Mouse (Mus musculus) E14TG2a.4 (cell line): ENCODE data around the gene Eva1c.

ENCODE experiments used
- H3K27me3 ChIP-seq: 2 replicates; pipeline ENCODE4 v1.6.1; 2014; ENCODE audit warnings: low read length, control low read depth; ENCODE audit not compliant: insufficient read depth
- H3K36me3 ChIP-seq: 2 replicates; pipeline ENCODE4 v1.6.1; 2014; ENCODE audit warnings: low read length, control low read depth; ENCODE audit not compliant: insufficient read depth
- H3K4me1 ChIP-seq: replicated peaks from 2 replicates; pipeline ENCODE4 v1.6.1; 2014; ENCODE audit warnings: low read depth, low read length, control low read depth
- H3K4me3 ChIP-seq: replicated peaks from 2 replicates; pipeline ENCODE4 v1.5.1; 2014; ENCODE audit warnings: mild to moderate bottlenecking, low read length
- H3K9me3 ChIP-seq: 2 replicates; pipeline ENCODE4 v1.6.1; 2014; ENCODE audit warnings: low read length, control low read depth
- CTCF ChIP-seq: conservative IDR thresholded peaks from 2 replicates; pipeline ENCODE4 v1.5.1; 2014; ENCODE audit warnings: low read length
- NANOG ChIP-seq: IDR thresholded peaks from 2 replicates; pipeline ENCODE4 v1.6.1; 2014; ENCODE audit warnings: borderline replicate concordance, low read length, mixed read lengths
- POU5F1 ChIP-seq: IDR thresholded peaks from 2 replicates; pipeline ENCODE4 v1.6.1; 2014; ENCODE audit warnings: low read length, borderline replicate concordance

Eva1c gene

GRCm38 (mm10) chr16:90798446-90798845, 28.1 kb upstream of the Eva1c start:
- H3K9me3 ChIP-seq: no peaks in the 10 kb centered on the region
- TF ChIP-seq NANOG (no peak), POU5F1 (no peak)
- no peak overlapping the region for H3K4me3 ChIP-seq
- H3K36me3 ChIP-seq: peaks cover 99% of the 10 kb centered on the region
- peaks cover under 1% of the 10 kb centered on the region; the same call in 1 of the 2 replicates for H3K4me1 ChIP-seq
- no peaks in the 10 kb centered on the region for H3K27me3 ChIP-seq

DNA sequence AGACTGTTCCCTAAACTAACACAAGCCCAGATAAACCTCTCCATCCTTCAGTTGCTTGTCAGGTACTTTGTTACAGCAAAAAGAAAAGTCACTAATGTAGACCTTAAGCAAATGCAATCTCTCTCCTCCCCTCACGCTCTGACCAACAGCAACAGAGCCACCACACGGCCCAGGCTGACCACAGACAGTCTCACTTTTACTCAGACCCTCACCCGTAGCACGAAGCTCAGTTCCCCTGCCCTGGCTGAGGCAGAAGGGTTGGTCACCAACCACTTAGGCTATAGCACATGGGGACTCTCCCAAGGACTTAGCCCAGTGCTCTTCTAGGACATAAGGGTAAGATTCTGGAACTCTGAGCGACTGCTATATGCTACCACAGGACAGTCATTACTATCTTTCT, 27.7 kb upstream of the Eva1c start:
- peaks cover 99% of the 10 kb centered on the region for H3K36me3 ChIP-seq
- no peaks in the 10 kb centered on the region for H3K4me1 ChIP-seq
- no peak overlapping the region for H3K4me3 ChIP-seq
- TF ChIP-seq CTCF: no peak
- no peaks in the 10 kb centered on the region for H3K9me3 ChIP-seq
- no peaks in the 10 kb centered on the region for H3K27me3 ChIP-seq

- TF ChIP-seq POU5F1 (no peak), NANOG (no peak), CTCF (no peak)
- H3K27me3 ChIP-seq: no peaks in the 10 kb centered on the region
- no peaks in the 10 kb centered on the region for H3K9me3 ChIP-seq
- H3K4me1 ChIP-seq: no peaks in the 10 kb centered on the region
- H3K4me3 ChIP-seq: no peak overlapping the region
- peaks cover 99% of the 10 kb centered on the region for H3K36me3 ChIP-seq
Measured at GRCm38 (mm10) chr16:90799840-90800239, 26.7 kb upstream of the Eva1c start.

DNA sequence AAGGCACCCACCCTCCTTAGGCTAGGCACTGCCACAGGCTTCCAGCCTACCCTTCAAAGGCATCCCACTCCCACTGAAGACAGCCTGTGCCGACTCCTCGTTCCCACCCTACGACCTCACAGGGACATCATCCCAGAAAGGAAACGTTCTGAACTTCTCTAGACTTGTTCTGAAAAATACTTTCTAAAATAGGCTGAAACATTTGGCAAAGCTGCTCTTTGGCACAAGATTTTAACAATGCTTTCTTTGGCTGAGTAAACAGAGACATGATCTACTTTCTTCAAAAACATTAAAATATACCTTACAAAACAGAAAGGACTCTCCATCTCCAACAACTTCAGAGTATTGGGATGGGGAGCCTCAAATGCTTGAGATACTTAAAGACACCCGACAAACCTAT, 25.3 kb upstream of the Eva1c start:
- TF ChIP-seq POU5F1: no peak
- no peak for TF ChIP-seq NANOG
- TF ChIP-seq CTCF: no peak
- no peaks in the 10 kb centered on the region for H3K9me3 ChIP-seq
- H3K4me1 ChIP-seq: no peaks in the 10 kb centered on the region
- H3K4me3 ChIP-seq: no peak overlapping the region
- H3K36me3 ChIP-seq: peaks cover 99% of the 10 kb centered on the region
- H3K27me3 ChIP-seq: no peaks in the 10 kb centered on the region

DNA sequence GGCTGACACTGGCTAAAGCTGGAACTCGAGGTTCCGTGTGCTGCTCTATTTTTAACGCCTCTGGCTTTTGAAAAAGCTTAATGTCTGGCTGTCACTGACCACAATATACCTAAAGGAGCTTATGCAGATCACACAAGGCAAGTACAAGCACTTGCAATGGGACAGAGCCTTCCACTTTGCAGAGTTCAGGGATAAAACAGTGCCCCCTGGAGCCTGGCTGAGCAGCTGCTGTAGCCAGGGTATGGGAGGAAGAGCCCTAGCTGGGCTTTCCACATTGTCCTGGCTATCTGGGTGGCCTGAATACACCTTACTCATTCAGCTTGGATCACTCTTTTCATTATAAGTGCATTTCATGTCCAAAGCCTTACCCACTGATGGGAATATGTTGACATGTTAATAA, 24.6 kb upstream of the Eva1c start:
- Histone ChIP-seq H3K9me3 (no peaks in the 10 kb centered on the region), H3K4me1 (no peaks in the 10 kb centered on the region), H3K36me3 (peaks cover 94% of the 10 kb centered on the region), H3K27me3 (no peaks in the 10 kb centered on the region), H3K4me3 (no peak overlapping the region)
- TF ChIP-seq CTCF (peak; percentile 62), POU5F1 (no peak)

DNA sequence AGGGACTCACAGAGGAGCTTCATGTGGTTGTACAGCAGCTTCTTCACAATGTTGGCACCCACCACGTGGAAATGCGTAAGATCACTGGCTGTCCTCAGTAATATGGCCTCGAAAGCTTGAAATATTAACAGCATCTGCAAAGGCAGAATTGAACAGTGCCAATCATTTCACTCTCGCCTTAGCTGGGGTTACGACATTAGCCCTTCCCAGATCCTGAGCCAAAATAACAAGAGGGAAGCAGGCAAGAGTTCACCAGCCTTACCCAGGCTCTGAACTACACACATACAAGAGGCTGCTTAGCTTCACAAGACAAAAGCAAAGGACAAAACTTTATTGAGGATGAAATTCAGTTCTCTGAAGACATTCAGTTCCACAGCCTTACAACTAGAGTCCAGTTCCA, 22.1 kb upstream of the Eva1c start:
- H3K4me3 ChIP-seq: no peak overlapping the region
- peaks cover 10% of the 10 kb centered on the region for H3K4me1 ChIP-seq
- no peaks in the 10 kb centered on the region for H3K27me3 ChIP-seq
- peaks cover 90% of the 10 kb centered on the region for H3K36me3 ChIP-seq
- no peak for TF ChIP-seq POU5F1
- no peak for TF ChIP-seq CTCF
- TF ChIP-seq NANOG: no peak
- no peaks in the 10 kb centered on the region for H3K9me3 ChIP-seq

DNA sequence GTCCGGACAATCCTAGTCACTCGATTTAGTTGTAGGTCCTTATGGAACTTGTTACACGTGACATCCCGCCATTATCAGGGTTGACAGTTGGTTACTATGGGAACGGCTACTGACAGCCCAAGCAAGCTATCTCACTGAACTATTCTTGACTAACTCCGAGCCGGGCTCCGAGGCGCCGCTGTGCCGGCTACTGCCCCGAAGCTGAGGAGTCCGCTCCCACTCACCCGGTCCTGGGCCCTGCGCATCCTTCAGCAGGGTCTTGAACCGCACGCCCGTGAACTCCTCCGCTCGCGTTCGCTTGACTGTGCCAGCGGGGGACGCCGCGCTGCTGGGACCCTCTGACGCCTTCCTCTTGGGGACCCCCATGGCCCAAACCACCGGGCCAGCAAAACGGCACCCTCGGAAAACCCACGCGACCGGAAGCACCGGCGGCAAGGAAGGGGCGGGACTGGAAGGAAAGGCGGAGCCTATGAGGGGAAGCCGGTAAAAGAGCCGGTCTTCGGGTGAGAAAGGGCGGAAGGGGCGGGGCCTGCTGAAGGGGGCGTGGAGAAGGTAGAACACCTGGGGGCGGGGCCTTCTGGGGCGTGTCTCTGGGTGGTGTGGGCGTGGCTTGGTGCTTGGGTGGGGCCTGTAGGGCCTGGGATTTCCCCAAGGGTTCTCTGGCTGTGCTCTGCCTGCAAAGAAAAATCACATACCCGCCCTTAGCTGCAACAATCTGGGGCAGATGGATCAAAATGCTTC, 16.4 kb upstream of the Eva1c start, which contains the start of gene Urb1:
TSS of gene Urb1 (minus strand) at position 439 of the 741 bp plus-strand sequence.
- peaks cover 20% of the 10 kb centered on the region for H3K4me1 ChIP-seq
- H3K27me3 ChIP-seq: no peaks in the 10 kb centered on the region
- peak within 1 kb of the TSS; percentile 100 for H3K4me3 ChIP-seq
- no peaks in the 10 kb centered on the region for H3K9me3 ChIP-seq
- no peak for TF ChIP-seq CTCF
- peaks cover 33% of the 10 kb centered on the region for H3K36me3 ChIP-seq

DNA sequence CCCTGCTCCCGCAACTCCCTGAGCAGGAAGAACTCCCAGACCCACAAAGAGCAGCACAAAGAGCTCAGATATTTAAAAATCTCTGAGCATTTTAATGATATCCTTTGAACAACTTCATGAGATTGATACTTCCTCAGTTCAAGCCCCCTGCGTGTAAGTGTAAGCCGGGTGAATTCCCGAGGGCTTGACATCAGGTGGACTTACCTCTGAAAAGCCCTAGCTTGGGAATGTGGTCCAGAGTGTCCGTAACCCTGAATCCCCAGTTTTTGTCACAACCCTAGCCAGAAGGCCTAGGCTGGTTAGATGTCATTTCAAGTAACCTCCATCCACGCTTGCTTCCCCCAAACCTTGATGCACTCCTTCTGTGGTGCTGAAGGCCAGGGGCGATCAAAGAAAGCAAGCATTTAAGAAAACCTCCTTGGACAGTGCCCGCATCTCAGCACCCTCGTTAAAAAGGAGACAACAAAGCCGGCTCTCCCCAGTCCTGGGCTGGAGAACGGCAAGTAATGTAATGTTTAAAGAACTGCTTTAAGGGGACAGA, 15.7 kb upstream of the Eva1c start:
- Histone ChIP-seq H3K9me3 (no peaks in the 10 kb centered on the region), H3K36me3 (peaks cover 27% of the 10 kb centered on the region), H3K4me1 (peaks cover 20% of the 10 kb centered on the region), H3K4me3 (peak overlapping the region; percentile 100), H3K27me3 (no peaks in the 10 kb centered on the region)
- TF ChIP-seq NANOG (no peak), POU5F1 (no peak), CTCF (no peak)

DNA sequence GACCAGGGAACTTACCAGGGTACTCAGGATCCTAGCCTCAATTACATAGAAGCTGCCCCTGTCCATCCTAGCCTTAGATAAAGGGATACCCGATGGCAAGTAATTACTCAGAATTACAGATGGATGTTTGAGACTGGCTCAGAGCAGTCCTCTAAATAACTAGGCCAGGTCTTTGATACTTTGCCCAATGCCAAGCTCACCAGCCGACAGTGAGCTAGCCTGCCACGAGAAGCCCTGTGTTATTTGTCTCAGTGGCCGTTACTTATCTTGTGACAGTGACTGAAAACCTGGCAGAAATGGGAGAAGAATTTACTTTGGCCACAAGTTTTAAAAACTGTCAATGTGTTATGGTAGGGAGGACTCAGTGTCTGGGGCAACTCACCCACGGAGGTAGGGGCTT, 14.4 kb upstream of the Eva1c start:
- peaks cover 20% of the 10 kb centered on the region for H3K4me1 ChIP-seq
- no peaks in the 10 kb centered on the region for H3K9me3 ChIP-seq
- H3K4me3 ChIP-seq: no peak overlapping the region
- no peaks in the 10 kb centered on the region for H3K27me3 ChIP-seq
- peaks cover 20% of the 10 kb centered on the region for H3K36me3 ChIP-seq
- TF ChIP-seq CTCF: no peak

DNA sequence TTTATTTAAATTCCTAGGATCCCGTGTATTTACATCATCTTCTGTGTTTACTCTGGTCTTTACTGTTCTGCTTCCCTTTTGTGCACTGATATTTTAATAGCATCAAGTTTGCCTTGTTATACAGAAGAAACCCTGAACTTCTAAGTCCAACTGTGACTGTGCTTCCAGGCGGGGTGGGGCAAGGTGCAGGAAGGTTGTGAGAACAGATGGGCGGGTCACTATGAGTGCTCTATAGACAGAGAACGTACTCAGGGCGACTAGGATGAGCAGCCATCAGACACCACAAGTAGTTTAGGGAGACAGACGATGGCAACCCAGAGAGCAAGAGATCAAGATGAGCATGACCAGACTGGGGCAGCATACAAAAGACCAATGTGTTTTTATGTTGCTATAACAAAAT, 6.2 kb upstream of the Eva1c start:
- Histone ChIP-seq H3K9me3 (no peaks in the 10 kb centered on the region), H3K4me1 (peaks cover 30% of the 10 kb centered on the region), H3K27me3 (no peaks in the 10 kb centered on the region), H3K36me3 (no peaks in the 10 kb centered on the region), H3K4me3 (no peak overlapping the region)
- TF ChIP-seq CTCF (no peak), NANOG (no peak), POU5F1 (no peak)
